Mouse (Mus musculus): ENCODE measurements around the gene Pogk. TPM values are rescaled to one million over a fixed set of nuclear protein-coding genes. Genes with fewer than 3 reads are reported as not detected.

The Pogk gene
- total and polyA plus RNA-seq, 2 experiments from 2014 or later = 5.4 to 26.3 TPM

GRCm38 (mm10) chr1:166385431-166385830, 24.2 kb downstream of the Pogk start:
- TF ChIP-seq EP300 (IDR thresholded peaks at IDR 0.05; ENCODE audit: low read depth) = no peak
- no peak for TF ChIP-seq CTCF (IDR thresholded peaks at IDR 0.05; ENCODE audit: low read depth)
- H3K27me3 ChIP-seq (ENCODE audit: control insufficient read depth, insufficient read depth, low read length) = no peaks in the 10 kb centered on the region
- H3K9ac ChIP-seq (replicated peaks; ENCODE audit: low read depth, low read length) = no peak overlapping the region
- no peak overlapping the region for H3K27ac ChIP-seq (ENCODE audit: low read depth)
- 74% methylated on average over 5 of the region's 5 CpGs for WGBS
- DNase-seq (ENCODE audit: low spot score) (no peak), ATAC-seq (ENCODE audit: insufficient read depth, low read depth) (no peak)
- no peak overlapping the region for H3K4me3 ChIP-seq (ENCODE audit: low read depth, low read length)
- no peak overlapping the region for H3K4me2 ChIP-seq (ENCODE audit: low read depth, low read length)
- no peaks in the 10 kb centered on the region for H3K9me3 ChIP-seq (replicated peaks; ENCODE audit: control insufficient read depth, low read length)
- peaks cover 79% of the 10 kb centered on the region for H3K36me3 ChIP-seq (replicated peaks; ENCODE audit: control insufficient read depth, insufficient read depth, low read length)
- peaks cover 10% of the 10 kb centered on the region; the same call in 1 of the 2 replicates for H3K4me1 ChIP-seq (ENCODE audit: control insufficient read depth, insufficient read depth)

- no peak overlapping the region for H3K4me3 ChIP-seq (ENCODE audit: low read depth, low read length)
Observed at GRCm38 (mm10) chr1:166384614-166385013, 25.0 kb downstream of the Pogk start.

DNA sequence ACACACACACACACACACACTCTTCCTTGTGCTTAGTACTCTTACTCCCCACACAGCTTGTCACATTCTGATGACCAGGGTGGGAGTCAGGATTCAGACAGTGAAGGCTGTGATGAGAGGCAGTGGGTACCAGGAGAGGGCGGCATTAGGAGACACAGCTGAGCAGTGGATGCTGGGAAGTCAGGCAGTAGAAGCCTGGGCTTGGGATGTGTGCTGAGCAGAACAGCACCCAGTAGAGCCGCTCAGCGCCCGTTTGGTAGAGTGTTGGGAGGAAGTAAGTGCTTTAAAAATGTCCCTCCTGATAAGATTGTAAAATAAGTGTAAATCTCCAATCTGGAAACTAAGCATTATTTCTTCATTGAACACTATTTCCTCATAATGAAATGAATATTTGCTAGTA, 27.0 kb downstream of the Pogk start:
- WGBS = 78% methylated on average over 4 of the region's 4 CpGs
- no peak for DNase-seq (ENCODE audit: low spot score)
- no peak overlapping the region for H3K4me3 ChIP-seq (ENCODE audit: low read depth, low read length)
- TF ChIP-seq CTCF (IDR thresholded peaks at IDR 0.05; ENCODE audit: low read depth) (no peak), EP300 (IDR thresholded peaks at IDR 0.05; ENCODE audit: low read depth) (no peak)
- H3K36me3 ChIP-seq (replicated peaks; ENCODE audit: control insufficient read depth, insufficient read depth, low read length) = peaks cover 52% of the 10 kb centered on the region
- H3K27me3 ChIP-seq (ENCODE audit: control insufficient read depth, insufficient read depth, low read length) = no peaks in the 10 kb centered on the region
- no peak overlapping the region for H3K9ac ChIP-seq (replicated peaks; ENCODE audit: low read depth, low read length)
- no peak for ATAC-seq (ENCODE audit: insufficient read depth, low read depth)
- no peaks in the 10 kb centered on the region for H3K9me3 ChIP-seq (replicated peaks; ENCODE audit: control insufficient read depth, low read length)
- peaks cover 11% of the 10 kb centered on the region; the same call in 1 of the 2 replicates for H3K4me1 ChIP-seq (ENCODE audit: control insufficient read depth, insufficient read depth)
- H3K27ac ChIP-seq (ENCODE audit: low read depth) = no peak overlapping the region
- no peak overlapping the region for H3K4me2 ChIP-seq (ENCODE audit: low read depth, low read length)

More at GRCm38 (mm10) chr1:166384614-166385013, 25.0 kb downstream of the Pogk start:
- Histone ChIP-seq H3K4me1 (ENCODE audit: control insufficient read depth, insufficient read depth) (peaks cover 11% of the 10 kb centered on the region; the same call in 1 of the 2 replicates), H3K27ac (ENCODE audit: low read depth) (no peak overlapping the region), H3K4me2 (ENCODE audit: low read depth, low read length) (no peak overlapping the region), H3K36me3 (replicated peaks; ENCODE audit: control insufficient read depth, insufficient read depth, low read length) (peaks cover 71% of the 10 kb centered on the region), H3K27me3 (ENCODE audit: control insufficient read depth, insufficient read depth, low read length) (no peaks in the 10 kb centered on the region), H3K9ac (replicated peaks; ENCODE audit: low read depth, low read length) (no peak overlapping the region), H3K9me3 (replicated peaks; ENCODE audit: control insufficient read depth, low read length) (no peaks in the 10 kb centered on the region)
- TF ChIP-seq EP300 (IDR thresholded peaks at IDR 0.05; ENCODE audit: low read depth) = no peak
- no peak for TF ChIP-seq CTCF (IDR thresholded peaks at IDR 0.05; ENCODE audit: low read depth)
- WGBS = 95% methylated on average over 10 of the region's 10 CpGs
- ATAC-seq (ENCODE audit: insufficient read depth, low read depth) = no peak
- DNase-seq (ENCODE audit: low spot score) = no peak

- TF ChIP-seq EP300 (IDR thresholded peaks at IDR 0.05; ENCODE audit: low read depth) (no peak), CTCF (IDR thresholded peaks at IDR 0.05; ENCODE audit: low read depth) (no peak)
- H3K4me1 ChIP-seq (ENCODE audit: control insufficient read depth, insufficient read depth) = peaks cover 11% of the 10 kb centered on the region; the same call in 1 of the 2 replicates
- no peaks in the 10 kb centered on the region for H3K27me3 ChIP-seq (ENCODE audit: control insufficient read depth, insufficient read depth, low read length)
- no peaks in the 10 kb centered on the region for H3K9me3 ChIP-seq (replicated peaks; ENCODE audit: control insufficient read depth, low read length)
- no peak for DNase-seq (ENCODE audit: low spot score)
- H3K36me3 ChIP-seq (replicated peaks; ENCODE audit: control insufficient read depth, insufficient read depth, low read length) = peaks cover 44% of the 10 kb centered on the region
- H3K4me3 ChIP-seq (ENCODE audit: low read depth, low read length) = no peak overlapping the region
- 61% methylated on average over 5 of the region's 5 CpGs for WGBS
- H3K9ac ChIP-seq (replicated peaks; ENCODE audit: low read depth, low read length) = no peak overlapping the region
- no peak overlapping the region for H3K27ac ChIP-seq (ENCODE audit: low read depth)
- no peak for ATAC-seq (ENCODE audit: insufficient read depth, low read depth)
- H3K4me2 ChIP-seq (ENCODE audit: low read depth, low read length) = 0 out of 2 replicates have a peak overlapping the region, but pooled peaks have one; percentile 6
Observed at GRCm38 (mm10) chr1:166381821-166382220, 27.8 kb downstream of the Pogk start.

DNA sequence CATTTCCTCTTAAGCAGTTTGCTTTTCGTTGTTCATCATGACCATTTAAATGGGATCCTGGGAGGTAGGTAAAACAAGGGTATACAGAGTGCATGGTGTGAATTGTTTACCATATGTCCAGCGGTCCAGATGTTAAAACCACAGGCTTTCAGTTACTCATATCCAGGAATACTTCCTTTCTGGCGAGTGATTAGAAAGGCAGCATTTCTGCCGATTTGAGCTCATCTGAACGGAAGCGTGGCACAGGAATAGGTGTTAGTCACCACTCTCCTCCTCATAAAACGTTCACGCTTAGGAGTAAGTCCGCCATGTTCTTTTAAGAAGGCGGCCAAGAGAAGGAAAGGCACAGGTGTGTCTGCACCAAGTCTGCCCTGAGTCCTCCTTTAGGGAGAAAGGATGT, 28.3 kb downstream of the Pogk start:
- no peak overlapping the region for H3K4me3 ChIP-seq (ENCODE audit: low read depth, low read length)
- no peak for ATAC-seq (ENCODE audit: insufficient read depth, low read depth)
- 0 out of 2 replicates have a peak overlapping the region, but pooled peaks have one; percentile 6 for H3K4me2 ChIP-seq (ENCODE audit: low read depth, low read length)
- 0 out of 2 replicates have a peak overlapping the region, but pooled peaks have one; percentile 4 for H3K9ac ChIP-seq (replicated peaks; ENCODE audit: low read depth, low read length)
- H3K36me3 ChIP-seq (replicated peaks; ENCODE audit: control insufficient read depth, insufficient read depth, low read length) = peaks cover 39% of the 10 kb centered on the region
- peaks cover 11% of the 10 kb centered on the region; the same call in 1 of the 2 replicates for H3K4me1 ChIP-seq (ENCODE audit: control insufficient read depth, insufficient read depth)
- H3K9me3 ChIP-seq (replicated peaks; ENCODE audit: control insufficient read depth, low read length) = no peaks in the 10 kb centered on the region
- 70% methylated on average over 10 of the region's 10 CpGs for WGBS
- H3K27ac ChIP-seq (ENCODE audit: low read depth) = no peak overlapping the region
- TF ChIP-seq EP300 (IDR thresholded peaks at IDR 0.05; ENCODE audit: low read depth) (no peak), CTCF (IDR thresholded peaks at IDR 0.05; ENCODE audit: low read depth) (no peak)
- no peaks in the 10 kb centered on the region for H3K27me3 ChIP-seq (ENCODE audit: control insufficient read depth, insufficient read depth, low read length)
- DNase-seq (ENCODE audit: low spot score) = no peak
